Mouse (Mus musculus): ENCODE data around the gene Abcc4.

DNA sequence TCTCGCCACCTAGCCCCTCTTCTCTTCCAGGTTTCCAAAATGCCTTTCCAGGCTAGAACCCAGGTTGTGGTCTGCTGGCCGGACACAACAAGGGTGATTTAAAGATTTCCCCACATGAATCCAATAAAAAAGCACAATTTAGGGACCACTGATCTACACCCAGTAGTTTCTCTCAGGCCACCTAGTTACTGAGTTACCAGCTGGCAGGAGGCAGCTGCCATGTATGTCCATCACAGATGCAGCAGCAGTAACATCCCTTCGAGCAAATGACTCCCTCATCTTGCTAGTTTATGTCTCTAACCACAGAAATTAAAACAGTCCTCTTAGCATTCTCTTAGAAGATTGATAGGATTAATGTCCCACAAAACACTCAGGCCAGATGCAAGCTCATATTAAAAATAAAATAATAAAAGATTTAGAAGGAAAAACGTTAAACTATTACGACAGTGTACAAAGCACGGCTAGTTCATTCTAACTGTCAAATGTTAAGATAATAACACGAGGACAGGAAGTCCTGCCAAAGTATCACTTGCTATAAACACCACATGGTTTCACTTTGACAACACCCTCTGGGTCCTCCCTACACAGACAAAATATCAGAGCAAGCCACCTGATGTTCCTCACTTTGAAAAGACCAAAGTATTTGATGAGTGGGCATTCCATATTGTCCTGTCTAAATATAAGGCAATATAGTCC lies 56.7 kb downstream of the Abcc4 start:
- TF ChIP-seq CTCF (IDR thresholded peaks at IDR 0.05; ENCODE audit: low read depth) (no peak), EP300 (IDR thresholded peaks at IDR 0.05; ENCODE audit: low read depth) (peak; percentile 69; the same call in 1 of the 2 replicates)

Measured in liver, postnatal 0 days (tissue).